Mouse (Mus musculus): ENCODE measurements around the gene Hbb-y. TPM values are rescaled to one million over a fixed set of nuclear protein-coding genes. Genes with fewer than 3 reads are reported as not detected.
"Not testable (repeated sequence)": the region's sequence is repeated elsewhere in the genome, so short reads cannot be mapped to it uniquely, and the experiment has no call there.

Gene Hbb-y
- polyA plus RNA-seq, 1 experiment from 2014 or later: 8,935 TPM

- no peak overlapping the region for H3K4me3 ChIP-seq (replicated peaks)
- 63% methylated on average over 1 of the region's 1 CpGs for WGBS
- H3K36me3 ChIP-seq: no peaks in the 10 kb centered on the region
- H3K9me3 ChIP-seq: no peaks in the 10 kb centered on the region
- H3K27ac ChIP-seq: no peak overlapping the region
- ATAC-seq (ENCODE audit: insufficient number of reproducible peaks, insufficient read depth, low FRiP score, low TSS enrichment, low read depth): no peak
- no peak overlapping the region for H3K9ac ChIP-seq (replicated peaks)
- no peaks in the 10 kb centered on the region for H3K4me1 ChIP-seq (replicated peaks)
- no peaks in the 10 kb centered on the region for H3K27me3 ChIP-seq
- H3K4me2 ChIP-seq: no peak overlapping the region
Observed at GRCm38 (mm10) chr7:103812174-103812573, 40.8 kb downstream of the Hbb-y start.

- no peak overlapping the region for H3K4me3 ChIP-seq (replicated peaks)
- H3K9me3 ChIP-seq: no peaks in the 10 kb centered on the region
- H3K9ac ChIP-seq (replicated peaks): no peak overlapping the region
- no peak overlapping the region for H3K4me2 ChIP-seq
- no peaks in the 10 kb centered on the region for H3K27me3 ChIP-seq
- ATAC-seq (ENCODE audit: insufficient number of reproducible peaks, insufficient read depth, low FRiP score, low TSS enrichment, low read depth): no peak
- H3K36me3 ChIP-seq: no peaks in the 10 kb centered on the region
- WGBS: 79% methylated on average over 1 of the region's 1 CpGs
- H3K27ac ChIP-seq: no peak overlapping the region
- no peaks in the 10 kb centered on the region for H3K4me1 ChIP-seq (replicated peaks)
Observed at GRCm38 (mm10) chr7:103811223-103811845, 41.7 kb downstream of the Hbb-y start.

GRCm38 (mm10) chr7:103810746-103811145 lies 42.3 kb downstream of the Hbb-y start:
- H3K36me3 ChIP-seq: no peaks in the 10 kb centered on the region
- H3K9ac ChIP-seq (replicated peaks): no peak overlapping the region
- no peak overlapping the region for H3K4me2 ChIP-seq
- 77% methylated on average over 3 of the region's 3 CpGs for WGBS
- H3K9me3 ChIP-seq: no peaks in the 10 kb centered on the region
- H3K27ac ChIP-seq: no peak overlapping the region
- no peaks in the 10 kb centered on the region for H3K4me1 ChIP-seq (replicated peaks)
- ATAC-seq (ENCODE audit: insufficient number of reproducible peaks, insufficient read depth, low FRiP score, low TSS enrichment, low read depth): no peak
- no peaks in the 10 kb centered on the region for H3K27me3 ChIP-seq
- no peak overlapping the region for H3K4me3 ChIP-seq (replicated peaks)

GRCm38 (mm10) chr7:103810296-103810695 lies 42.7 kb downstream of the Hbb-y start:
- H3K9me3 ChIP-seq: no peaks in the 10 kb centered on the region
- H3K27ac ChIP-seq: no peak overlapping the region
- no peaks in the 10 kb centered on the region for H3K4me1 ChIP-seq (replicated peaks)
- no peak overlapping the region for H3K4me3 ChIP-seq (replicated peaks)
- H3K4me2 ChIP-seq: no peak overlapping the region
- WGBS: 68% methylated on average over 1 of the region's 1 CpGs
- ATAC-seq (ENCODE audit: insufficient number of reproducible peaks, insufficient read depth, low FRiP score, low TSS enrichment, low read depth): no peak
- H3K27me3 ChIP-seq: no peaks in the 10 kb centered on the region
- H3K36me3 ChIP-seq: no peaks in the 10 kb centered on the region
- no peak overlapping the region for H3K9ac ChIP-seq (replicated peaks)

GRCm38 (mm10) chr7:103809801-103810155 lies 43.2 kb downstream of the Hbb-y start:
- no peaks in the 10 kb centered on the region for H3K9me3 ChIP-seq
- no peaks in the 10 kb centered on the region for H3K27me3 ChIP-seq
- no peak for ATAC-seq (ENCODE audit: insufficient number of reproducible peaks, insufficient read depth, low FRiP score, low TSS enrichment, low read depth)
- no peak overlapping the region for H3K9ac ChIP-seq (replicated peaks)
- no peak overlapping the region for H3K27ac ChIP-seq
- no peaks in the 10 kb centered on the region for H3K4me1 ChIP-seq (replicated peaks)
- no peak overlapping the region for H3K4me3 ChIP-seq (replicated peaks)
- 72% methylated on average over 1 of the region's 1 CpGs for WGBS
- no peak overlapping the region for H3K4me2 ChIP-seq
- H3K36me3 ChIP-seq: no peaks in the 10 kb centered on the region

- no peak overlapping the region for H3K27ac ChIP-seq
- H3K4me3 ChIP-seq (replicated peaks): no peak overlapping the region
- H3K36me3 ChIP-seq: no peaks in the 10 kb centered on the region
- 66% methylated on average over 5 of the region's 5 CpGs for WGBS
- H3K9me3 ChIP-seq: no peaks in the 10 kb centered on the region
- H3K4me1 ChIP-seq (replicated peaks): no peaks in the 10 kb centered on the region
- no peaks in the 10 kb centered on the region for H3K27me3 ChIP-seq
- no peak overlapping the region for H3K4me2 ChIP-seq
- ATAC-seq (ENCODE audit: insufficient number of reproducible peaks, insufficient read depth, low FRiP score, low TSS enrichment, low read depth): no peak
- H3K9ac ChIP-seq (replicated peaks): no peak overlapping the region
Observed at GRCm38 (mm10) chr7:103808971-103809800, 43.8 kb downstream of the Hbb-y start.

- H3K27me3 ChIP-seq: not testable (repeated sequence)
- WGBS: 82% methylated on average over 2 of the region's 2 CpGs
Observed at GRCm38 (mm10) chr7:103808120-103808519, 44.9 kb downstream of the Hbb-y start.

GRCm38 (mm10) chr7:103806856-103807255 lies 46.2 kb downstream of the Hbb-y start:
- no peak overlapping the region for H3K4me3 ChIP-seq (replicated peaks)
- no peaks in the 10 kb centered on the region for H3K36me3 ChIP-seq
- 62% methylated on average over 1 of the region's 1 CpGs for WGBS
- H3K9me3 ChIP-seq: no peaks in the 10 kb centered on the region
- no peak overlapping the region for H3K4me2 ChIP-seq
- no peaks in the 10 kb centered on the region for H3K27me3 ChIP-seq
- no peaks in the 10 kb centered on the region for H3K4me1 ChIP-seq (replicated peaks)
- ATAC-seq (ENCODE audit: insufficient number of reproducible peaks, insufficient read depth, low FRiP score, low TSS enrichment, low read depth): no peak
- H3K27ac ChIP-seq: no peak overlapping the region
- no peak overlapping the region for H3K9ac ChIP-seq (replicated peaks)

More at GRCm38 (mm10) chr7:103808120-103808519, 44.9 kb downstream of the Hbb-y start:
- not testable (repeated sequence) for H3K4me2 ChIP-seq; H3K9me3 ChIP-seq; H3K27ac ChIP-seq; ATAC-seq (ENCODE audit: insufficient number of reproducible peaks, insufficient read depth, low FRiP score, low TSS enrichment, low read depth); H3K4me3 ChIP-seq (replicated peaks); H3K4me1 ChIP-seq (replicated peaks); H3K9ac ChIP-seq (replicated peaks); H3K36me3 ChIP-seq

Other genes starting within 250 kb of the Hbb-y start
- not detected in 2 replicates for gene Olfr620, start 240.7 kb downstream of the Hbb-y start, polyA plus RNA-seq (2016; fragmentation: Nextera tagmentation; extraction: Ambion mirVana)
- gene Olfr622, start 210.5 kb downstream of the Hbb-y start, polyA plus RNA-seq (2016; fragmentation: Nextera tagmentation; extraction: Ambion mirVana): not detected in 2 replicates
- not detected in 2 replicates for gene Olfr623, start 189.5 kb downstream of the Hbb-y start, polyA plus RNA-seq (2016; fragmentation: Nextera tagmentation; extraction: Ambion mirVana)
- 0.06 and 0.11 TPM in 2 replicates for gene Olfr624, start 182.0 kb downstream of the Hbb-y start, polyA plus RNA-seq (2016; fragmentation: Nextera tagmentation; extraction: Ambion mirVana)
- gene Olfr625-ps1, start 170.5 kb downstream of the Hbb-y start, polyA plus RNA-seq (2016; fragmentation: Nextera tagmentation; extraction: Ambion mirVana): not detected in 2 replicates
- gene Olfr243, start 138.5 kb downstream of the Hbb-y start, polyA plus RNA-seq (2016; fragmentation: Nextera tagmentation; extraction: Ambion mirVana): not detected in 2 replicates
- not detected in 2 replicates for gene Olfr628, start 122.8 kb downstream of the Hbb-y start, polyA plus RNA-seq (2016; fragmentation: Nextera tagmentation; extraction: Ambion mirVana)
- gene Olfr629, start 108.3 kb downstream of the Hbb-y start, polyA plus RNA-seq (2016; fragmentation: Nextera tagmentation; extraction: Ambion mirVana): not detected in 2 replicates
- gene Olfr630, start 95.9 kb downstream of the Hbb-y start, polyA plus RNA-seq (2016; fragmentation: Nextera tagmentation; extraction: Ambion mirVana): not detected in 2 replicates
- not detected in 2 replicates for gene Olfr69, start 81.6 kb downstream of the Hbb-y start, polyA plus RNA-seq (2016; fragmentation: Nextera tagmentation; extraction: Ambion mirVana)
- not detected in 2 replicates for gene Olfr68, start 73.5 kb downstream of the Hbb-y start, polyA plus RNA-seq (2016; fragmentation: Nextera tagmentation; extraction: Ambion mirVana)
- gene Olfr67, start 61.4 kb downstream of the Hbb-y start, polyA plus RNA-seq (2016; fragmentation: Nextera tagmentation; extraction: Ambion mirVana): not detected in 2 replicates
- 836 and 850 TPM in 2 replicates for gene Hbb-bt, start 39.2 kb downstream of the Hbb-y start, polyA plus RNA-seq (2016; fragmentation: Nextera tagmentation; extraction: Ambion mirVana)
- gene Hbb-bs, start 25.1 kb downstream of the Hbb-y start, polyA plus RNA-seq (2016; fragmentation: Nextera tagmentation; extraction: Ambion mirVana): 651 and 737 TPM in 2 replicates
- not detected in 2 replicates for gene Hbb-bh2, start 12.7 kb downstream of the Hbb-y start, polyA plus RNA-seq (2016; fragmentation: Nextera tagmentation; extraction: Ambion mirVana)
- 615 and 622 TPM in 2 replicates for gene Hbb-bh1, start 10.1 kb downstream of the Hbb-y start, polyA plus RNA-seq (2016; fragmentation: Nextera tagmentation; extraction: Ambion mirVana)
- gene Olfr66, start 33.0 kb upstream of the Hbb-y start, polyA plus RNA-seq (2016; fragmentation: Nextera tagmentation; extraction: Ambion mirVana): not detected in 2 replicates
- not detected in 2 replicates for gene Olfr64, start 41.3 kb upstream of the Hbb-y start, polyA plus RNA-seq (2016; fragmentation: Nextera tagmentation; extraction: Ambion mirVana)
- gene Olfr65, start 50.3 kb upstream of the Hbb-y start, polyA plus RNA-seq (2016; fragmentation: Nextera tagmentation; extraction: Ambion mirVana): not detected in 2 replicates
- gene Olfr631, start 75.6 kb upstream of the Hbb-y start, polyA plus RNA-seq (2016; fragmentation: Nextera tagmentation; extraction: Ambion mirVana): not detected in 2 replicates
- not detected in 2 replicates for gene Olfr632, start 81.1 kb upstream of the Hbb-y start, polyA plus RNA-seq (2016; fragmentation: Nextera tagmentation; extraction: Ambion mirVana)
- not detected in 2 replicates for gene Olfr633, start 91.2 kb upstream of the Hbb-y start, polyA plus RNA-seq (2016; fragmentation: Nextera tagmentation; extraction: Ambion mirVana)
- not detected in 2 replicates for gene Olfr635, start 117.9 kb upstream of the Hbb-y start, polyA plus RNA-seq (2016; fragmentation: Nextera tagmentation; extraction: Ambion mirVana)
- gene Olfr638, start 145.5 kb upstream of the Hbb-y start, polyA plus RNA-seq (2016; fragmentation: Nextera tagmentation; extraction: Ambion mirVana): not detected in 2 replicates
- not detected in 2 replicates for gene Olfr639, start 164.1 kb upstream of the Hbb-y start, polyA plus RNA-seq (2016; fragmentation: Nextera tagmentation; extraction: Ambion mirVana)
- not detected in 2 replicates for gene Olfr640, start 172.4 kb upstream of the Hbb-y start, polyA plus RNA-seq (2016; fragmentation: Nextera tagmentation; extraction: Ambion mirVana)
- gene Olfr641, start 182.2 kb upstream of the Hbb-y start, polyA plus RNA-seq (2016; fragmentation: Nextera tagmentation; extraction: Ambion mirVana): not detected in 2 replicates
- gene Olfr642, start 199.4 kb upstream of the Hbb-y start, polyA plus RNA-seq (2016; fragmentation: Nextera tagmentation; extraction: Ambion mirVana): not detected in 2 replicates
- not detected in 2 replicates for gene 4930516K23Rik, start 208.2 kb upstream of the Hbb-y start, polyA plus RNA-seq (2016; fragmentation: Nextera tagmentation; extraction: Ambion mirVana)
- gene Olfr644, start 218.7 kb upstream of the Hbb-y start, polyA plus RNA-seq (2016; fragmentation: Nextera tagmentation; extraction: Ambion mirVana): not detected in 2 replicates
- not detected in 2 replicates for gene Olfr645, start 232.2 kb upstream of the Hbb-y start, polyA plus RNA-seq (2016; fragmentation: Nextera tagmentation; extraction: Ambion mirVana)

All from limb, embryonic 12.5 days (tissue).